Mouse (Mus musculus) cortical plate, adult 2 months (tissue): ENCODE data around the gene P2ry12.

Source experiments
- CTCF ChIP-seq: fragments of 200-500 bp; IDR thresholded peaks from 2 replicates; pipeline ENCODE4 v1.5.1; 2011; ENCODE audit warnings: mild to moderate bottlenecking, control low read depth, low read length; ENCODE audit not compliant: insufficient read depth; ENCODE audit errors: extremely low read depth
- POLR2A ChIP-seq: fragments of 200-500 bp; IDR thresholded peaks from 2 replicates; pipeline ENCODE4 v1.6.1; 2011; ENCODE audit warnings: mild to moderate bottlenecking, low read length, control low read depth; ENCODE audit not compliant: insufficient read depth; ENCODE audit errors: extremely low read depth

GRCm38 (mm10) chr3:59262704-59263103, at the start of gene P2ry12:
- TF ChIP-seq CTCF = no peak
- TF ChIP-seq POLR2A = no peak
